Mouse (Mus musculus) midbrain, embryonic 11.5 days (tissue): ENCODE measurements around the gene Rexo5. TPM values are rescaled to one million over a fixed set of nuclear protein-coding genes. Genes with fewer than 3 reads are reported as not detected.
A peak's percentile ranks its signal among the peaks of the same experiment; 100 is the strongest.

Source experiments
- ATAC-seq: fragments of 200-750 bp; cut with Nextera tagmentation; 2 replicates; pipeline ENCODE4 v1.8.0; 2017; ENCODE audit warnings: moderate TSS enrichment, moderate library complexity; ENCODE audit not compliant: low FRiP score
- DNase-seq: peaks from one replicate; pipeline ENCODE4 v3.0.0; 2015; ENCODE audit warnings: low spot score; ENCODE audit errors: missing footprints
- H3K27ac ChIP-seq: fragments of 300-500 bp; sonication (generic); 2 replicates; pipeline ENCODE4 v1.5.1; 2014; ENCODE audit warnings: low read depth, low read length
- H3K27me3 ChIP-seq: fragments of 300-500 bp; sonication (generic); 2 replicates; pipeline ENCODE4 v1.6.1; 2014; ENCODE audit warnings: mild to moderate bottlenecking, low read length, moderate library complexity, mixed read lengths; ENCODE audit not compliant: control insufficient read depth, insufficient read depth
- H3K36me3 ChIP-seq: fragments of 300-500 bp; sonication (generic); 2 replicates; pipeline ENCODE4 v1.6.1; 2014; ENCODE audit warnings: mild to moderate bottlenecking, low read length, moderate library complexity, mixed read lengths; ENCODE audit not compliant: control insufficient read depth, insufficient read depth
- H3K4me1 ChIP-seq: fragments of 300-500 bp; sonication (generic); 2 replicates; pipeline ENCODE4 v1.6.1; 2014; ENCODE audit warnings: low read length; ENCODE audit not compliant: control insufficient read depth, insufficient read depth
- H3K4me2 ChIP-seq: fragments of 300-500 bp; sonication (generic); 2 replicates; pipeline ENCODE4 v1.6.1; 2014; ENCODE audit warnings: mild to moderate bottlenecking, moderate library complexity
- H3K4me3 ChIP-seq: fragments of 300-500 bp; sonication (generic); 2 replicates; pipeline ENCODE4 v1.5.1; 2014; ENCODE audit warnings: low read depth, low read length
- H3K9ac ChIP-seq: fragments of 300-500 bp; sonication (generic); 2 replicates; pipeline ENCODE4 v1.6.1; 2014; ENCODE audit warnings: low read length
- H3K9me3 ChIP-seq: fragments of 300-500 bp; sonication (generic); 2 replicates; pipeline ENCODE4 v1.6.1; 2016; ENCODE audit warnings: low read length; ENCODE audit not compliant: control insufficient read depth
- WGBS: fragments of 180-500 bp; shearing (Covaris S2); extraction: QIAGEN DNeasy Blood & Tissue Kit; methylation state at CpG from one replicate; pipeline ENCODE4 v1.1.7; 2014; 5-methylcytosine and 5-hydroxymethylcytosine counted together
- polyA plus RNA-seq: library from polyadenylated mRNA; unstranded; fragments of >200 nt; fragmentation: Nextera tagmentation; extraction: Ambion mirVana; gene quantifications from 2 replicates; pipeline ENCODE4 v1.2.1, GENCODE M21; 2014

The Rexo5 gene
- polyA plus RNA-seq, 1 experiment from 2014 or later, result 25.2 TPM

- Histone ChIP-seq H3K27me3 (no peaks in the 10 kb centered on the region), H3K27ac (no peak overlapping the region), H3K4me3 (no peak overlapping the region), H3K36me3 (no peaks in the 10 kb centered on the region), H3K4me1 (no peaks in the 10 kb centered on the region), H3K4me2 (no peak overlapping the region), H3K9ac (no peak overlapping the region), H3K9me3 (no peaks in the 10 kb centered on the region)
- ATAC-seq (no peak), DNase-seq (no peak)
- WGBS, result 85% methylated on average over 6 of the region's 6 CpGs
These were observed 26.8 kb upstream of the Rexo5 start for GRCm38 (mm10) chr7:119766996-119767395.

- Histone ChIP-seq H3K4me2 (no peak overlapping the region), H3K27me3 (no peaks in the 10 kb centered on the region), H3K9me3 (no peaks in the 10 kb centered on the region), H3K4me3 (no peak overlapping the region), H3K36me3 (no peaks in the 10 kb centered on the region), H3K9ac (no peak overlapping the region), H3K4me1 (no peaks in the 10 kb centered on the region), H3K27ac (no peak overlapping the region)
- 94% methylated on average over 8 of the region's 8 CpGs for WGBS
- no peak for DNase-seq
- ATAC-seq, result no peak
These were observed 23.9 kb upstream of the Rexo5 start for GRCm38 (mm10) chr7:119769895-119770294.

GRCm38 (mm10) chr7:119783453-119783852, 10.4 kb upstream of the Rexo5 start:
- no peak overlapping the region for H3K4me3 ChIP-seq
- no peak for ATAC-seq
- H3K27ac ChIP-seq, result no peak overlapping the region
- H3K4me2 ChIP-seq, result no peak overlapping the region
- peaks cover 10% of the 10 kb centered on the region; the same call in 1 of the 2 replicates for H3K36me3 ChIP-seq
- no peak for DNase-seq
- no peak overlapping the region for H3K9ac ChIP-seq
- 98% methylated on average over 2 of the region's 2 CpGs for WGBS
- no peaks in the 10 kb centered on the region for H3K27me3 ChIP-seq
- no peaks in the 10 kb centered on the region for H3K9me3 ChIP-seq
- H3K4me1 ChIP-seq, result no peaks in the 10 kb centered on the region

- no peak overlapping the region for H3K4me3 ChIP-seq
- DNase-seq (no peak), ATAC-seq (no peak)
- WGBS, result 96% methylated on average over 5 of the region's 5 CpGs
- no peaks in the 10 kb centered on the region for H3K4me1 ChIP-seq
- no peak overlapping the region for H3K4me2 ChIP-seq
- peaks cover 10% of the 10 kb centered on the region; the same call in 1 of the 2 replicates for H3K36me3 ChIP-seq
- no peaks in the 10 kb centered on the region for H3K27me3 ChIP-seq
- H3K9me3 ChIP-seq, result no peaks in the 10 kb centered on the region
- H3K27ac ChIP-seq, result no peak overlapping the region
- no peak overlapping the region for H3K9ac ChIP-seq
These were observed 8.9 kb upstream of the Rexo5 start for GRCm38 (mm10) chr7:119784908-119785307.

GRCm38 (mm10) chr7:119789024-119789423, 4.8 kb upstream of the Rexo5 start:
- Histone ChIP-seq H3K4me3 (no peak overlapping the region), H3K27ac (no peak overlapping the region), H3K36me3 (peaks cover 10% of the 10 kb centered on the region; the same call in 1 of the 2 replicates), H3K9me3 (no peaks in the 10 kb centered on the region), H3K27me3 (no peaks in the 10 kb centered on the region), H3K4me2 (no peak overlapping the region), H3K4me1 (peaks cover 4% of the 10 kb centered on the region; the same call in 1 of the 2 replicates), H3K9ac (no peak overlapping the region)
- WGBS, result 96% methylated on average over 3 of the region's 3 CpGs
- DNase-seq (no peak), ATAC-seq (no peak)

- Histone ChIP-seq H3K4me3 (peak overlapping the region; percentile 53), H3K9me3 (no peaks in the 10 kb centered on the region), H3K4me2 (peak overlapping the region; percentile 82), H3K9ac (peak overlapping the region; percentile 82), H3K27ac (peak overlapping the region; percentile 71), H3K27me3 (no peaks in the 10 kb centered on the region), H3K4me1 (peaks cover 6% of the 10 kb centered on the region), H3K36me3 (no peaks in the 10 kb centered on the region; the same call in 1 of the 2 replicates)
- WGBS, result 0% methylated on average over 21 of the region's 21 CpGs
- ATAC-seq, result no peak; the same call in 1 of the 2 replicates
- no peak for DNase-seq
These were observed 439 bp downstream of the Rexo5 start for GRCm38 (mm10) chr7:119794251-119794638.

- no peaks in the 10 kb centered on the region for H3K9me3 ChIP-seq
- H3K4me1 ChIP-seq, result peaks cover 6% of the 10 kb centered on the region
- H3K27ac ChIP-seq, result no peak overlapping the region
- H3K36me3 ChIP-seq, result no peaks in the 10 kb centered on the region; the same call in 1 of the 2 replicates
- ATAC-seq, result no peak
- H3K27me3 ChIP-seq, result no peaks in the 10 kb centered on the region
- no peak for DNase-seq
- peak overlapping the region; percentile 24 for H3K4me3 ChIP-seq
- H3K9ac ChIP-seq, result peak overlapping the region; percentile 47
- peak overlapping the region; percentile 32 for H3K4me2 ChIP-seq
These were observed 1.5 kb downstream of the Rexo5 start for GRCm38 (mm10) chr7:119795311-119795710.

- ATAC-seq (no peak), DNase-seq (no peak)
- Histone ChIP-seq H3K9me3 (no peaks in the 10 kb centered on the region; the same call in 1 of the 2 replicates), H3K4me3 (no peak overlapping the region), H3K9ac (no peak overlapping the region), H3K4me2 (no peak overlapping the region), H3K27me3 (no peaks in the 10 kb centered on the region), H3K4me1 (no peaks in the 10 kb centered on the region), H3K36me3 (no peaks in the 10 kb centered on the region), H3K27ac (no peak overlapping the region)
- 96% methylated on average over 3 of the region's 3 CpGs for WGBS
These were observed 6.7 kb downstream of the Rexo5 start for GRCm38 (mm10) chr7:119800488-119800887.

GRCm38 (mm10) chr7:119800991-119801390, 7.2 kb downstream of the Rexo5 start:
- ATAC-seq, result no peak
- WGBS, result 90% methylated on average over 3 of the region's 3 CpGs

More at GRCm38 (mm10) chr7:119800991-119801390, 7.2 kb downstream of the Rexo5 start:
- H3K4me2 ChIP-seq, result no peak overlapping the region
- no peak for DNase-seq
- H3K36me3 ChIP-seq, result no peaks in the 10 kb centered on the region
- H3K4me3 ChIP-seq, result no peak overlapping the region
- no peak overlapping the region for H3K9ac ChIP-seq
- H3K27ac ChIP-seq, result no peak overlapping the region
- H3K27me3 ChIP-seq, result no peaks in the 10 kb centered on the region
- no peaks in the 10 kb centered on the region for H3K4me1 ChIP-seq
- no peaks in the 10 kb centered on the region; the same call in 1 of the 2 replicates for H3K9me3 ChIP-seq
